Mouse (Mus musculus): ENCODE results near the gene B3galt4. TPM values are rescaled to one million over a fixed set of nuclear protein-coding genes. Genes with fewer than 3 reads are reported as not detected.
"Not testable (repeated sequence)": the region's sequence is repeated elsewhere in the genome, so short reads cannot be mapped to it uniquely, and the experiment has no call there.

Gene B3galt4
- 2.3 and 2.6 TPM in 2 replicates for polyA plus RNA-seq (2014; fragmentation: Nextera tagmentation; extraction: Ambion mirVana)

DNA sequence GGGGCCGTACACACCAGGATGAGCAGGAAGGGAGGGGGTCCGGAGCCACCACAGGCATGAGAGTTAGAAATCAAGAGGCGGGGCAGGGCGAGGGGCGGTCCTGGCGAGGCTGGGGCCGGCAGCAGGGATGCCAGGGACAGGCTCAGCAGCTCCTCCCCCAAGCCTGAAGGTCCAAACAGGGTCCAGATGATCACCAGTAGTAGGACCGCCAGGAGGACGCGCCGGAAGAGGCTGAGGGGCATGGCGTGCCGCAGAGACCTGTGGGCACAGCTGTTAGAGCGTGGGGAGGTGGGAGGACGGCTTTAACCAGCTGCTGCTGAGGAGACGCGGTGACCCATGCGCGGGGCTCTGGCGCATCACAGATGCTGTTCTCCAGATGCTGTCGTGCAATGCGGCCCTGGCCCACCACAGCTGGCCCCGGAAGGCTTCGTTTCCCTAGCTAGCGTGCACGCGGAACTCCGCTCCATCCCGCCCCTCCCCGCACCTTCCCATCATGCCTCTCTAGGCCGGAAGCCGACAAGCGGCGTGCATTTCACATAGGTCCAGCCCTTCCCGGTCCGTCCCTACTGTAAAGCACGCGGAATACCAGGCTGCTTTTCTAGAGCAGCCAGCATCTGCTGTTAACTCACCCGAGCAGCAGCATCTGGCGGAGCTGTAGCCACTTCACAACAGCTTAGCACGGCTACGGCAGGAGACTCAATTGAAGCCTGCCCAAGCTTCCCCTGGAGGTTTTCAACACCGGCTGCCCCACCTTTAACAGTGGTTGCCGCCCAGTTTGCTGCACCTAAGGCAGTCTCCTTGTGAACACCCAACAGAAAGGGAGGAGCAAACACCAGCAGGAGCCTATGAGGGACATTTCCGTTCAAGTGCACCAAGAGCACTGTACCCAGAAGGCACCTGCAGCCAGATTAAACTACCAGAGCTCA lies at the start of gene B3galt4:
TSS of gene B3galt4 (minus strand) at position 468 of the 926 bp plus-strand sequence.
- TF ChIP-seq CTCF (IDR thresholded peaks at IDR 0.05; ENCODE audit: low read depth): peak; percentile 21; the same call in 1 of the 2 replicates
- Histone ChIP-seq H3K27me3 (ENCODE audit: insufficient read depth, low read length) (no peaks in the 10 kb centered on the region), H3K9ac (peak within 1 kb of the TSS; percentile 99), H3K9me3 (ENCODE audit: low read depth, low read length) (no peaks in the 10 kb centered on the region), H3K4me1 (ENCODE audit: insufficient read depth) (peaks cover 24% of the 10 kb centered on the region; the same call in 1 of the 2 replicates), H3K36me3 (ENCODE audit: insufficient read depth) (peaks cover 66% of the 10 kb centered on the region), H3K27ac (ENCODE audit: low read depth) (peak within 1 kb of the TSS; percentile 85), H3K4me3 (ENCODE audit: low read depth, low read length) (peak within 1 kb of the TSS; percentile 40), H3K4me2 (peak within 1 kb of the TSS; percentile 100)
- DNase-seq (peak; percentile 92), ATAC-seq (ENCODE audit: insufficient read depth) (peak; percentile 83)
- WGBS: under 1% methylated on average over 45 of the region's 45 CpGs

DNA sequence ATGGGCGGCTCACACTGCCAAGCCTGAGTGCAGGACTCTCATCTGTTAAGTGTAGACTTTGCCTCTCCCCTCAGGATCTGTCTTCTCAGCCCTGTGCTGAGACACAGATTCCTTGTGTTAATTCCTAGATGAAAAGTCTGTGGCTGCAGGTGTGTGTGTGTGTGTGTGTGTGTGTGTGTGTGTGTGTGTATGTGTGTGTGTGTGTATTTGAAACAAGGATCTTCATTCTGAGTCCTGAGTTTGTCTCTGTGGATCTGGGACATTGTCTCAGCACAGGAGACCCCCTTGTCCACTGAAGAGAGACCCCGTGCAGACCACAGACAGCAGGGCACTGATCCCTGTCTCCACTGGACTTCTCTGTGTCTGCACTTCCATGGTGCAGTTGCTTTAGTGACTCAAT lies 49.5 kb upstream of the B3galt4 start:
- H3K4me2 ChIP-seq; H3K9me3 ChIP-seq (ENCODE audit: low read depth, low read length); H3K4me1 ChIP-seq (ENCODE audit: insufficient read depth); H3K9ac ChIP-seq; ATAC-seq (ENCODE audit: insufficient read depth); H3K36me3 ChIP-seq (ENCODE audit: insufficient read depth); DNase-seq; H3K27ac ChIP-seq (ENCODE audit: low read depth): not testable (repeated sequence)
- H3K27me3 ChIP-seq (ENCODE audit: insufficient read depth, low read length): peaks cover 22% of the 10 kb centered on the region
- 42% methylated on average over 2 of the region's 2 CpGs for WGBS
- H3K4me3 ChIP-seq (ENCODE audit: low read depth, low read length): peak overlapping the region; percentile 52; the same call in 1 of the 2 replicates

DNA sequence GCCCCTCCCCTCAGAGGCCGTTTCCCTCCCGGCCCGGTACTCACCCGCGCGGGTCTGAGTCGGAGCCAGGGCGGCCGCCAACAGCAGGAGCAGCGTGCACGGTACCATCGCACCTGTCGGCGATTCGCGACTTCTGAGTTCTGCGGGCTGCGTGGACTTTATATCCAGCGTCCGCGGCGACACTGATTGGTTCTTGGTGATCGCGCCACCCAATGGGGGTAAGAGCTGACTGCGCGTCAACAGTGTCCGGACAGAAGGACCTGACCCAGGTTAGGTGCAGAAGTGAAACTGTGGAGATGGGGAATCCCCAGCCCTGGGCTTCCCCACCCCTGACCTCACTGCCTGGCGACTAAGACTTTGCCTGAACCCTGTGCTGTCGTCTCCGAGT lies 48.9 kb upstream of the B3galt4 start, which contains the start of gene H2-K1:
TSS of gene H2-K1 (minus strand) at position 198 of the 388 bp plus-strand sequence.
- H3K9ac ChIP-seq: peak within 1 kb of the TSS; percentile 53
- peak within 1 kb of the TSS; percentile 52 for H3K4me3 ChIP-seq (ENCODE audit: low read depth, low read length)
- DNase-seq (peak; percentile 83), ATAC-seq (ENCODE audit: insufficient read depth) (peak; percentile 83)
- no peaks in the 10 kb centered on the region for H3K9me3 ChIP-seq (ENCODE audit: low read depth, low read length)
- WGBS: 1% methylated on average over 28 of the region's 30 CpGs
- peak within 1 kb of the TSS; percentile 93 for H3K4me2 ChIP-seq
- TF ChIP-seq CTCF (IDR thresholded peaks at IDR 0.05; ENCODE audit: low read depth): no peak
- H3K36me3 ChIP-seq (ENCODE audit: insufficient read depth): no peaks in the 10 kb centered on the region
- H3K27ac ChIP-seq (ENCODE audit: low read depth): no peak within 1 kb of the TSS
- peaks cover 22% of the 10 kb centered on the region for H3K27me3 ChIP-seq (ENCODE audit: insufficient read depth, low read length)
- no peaks in the 10 kb centered on the region for H3K4me1 ChIP-seq (ENCODE audit: insufficient read depth)

DNA sequence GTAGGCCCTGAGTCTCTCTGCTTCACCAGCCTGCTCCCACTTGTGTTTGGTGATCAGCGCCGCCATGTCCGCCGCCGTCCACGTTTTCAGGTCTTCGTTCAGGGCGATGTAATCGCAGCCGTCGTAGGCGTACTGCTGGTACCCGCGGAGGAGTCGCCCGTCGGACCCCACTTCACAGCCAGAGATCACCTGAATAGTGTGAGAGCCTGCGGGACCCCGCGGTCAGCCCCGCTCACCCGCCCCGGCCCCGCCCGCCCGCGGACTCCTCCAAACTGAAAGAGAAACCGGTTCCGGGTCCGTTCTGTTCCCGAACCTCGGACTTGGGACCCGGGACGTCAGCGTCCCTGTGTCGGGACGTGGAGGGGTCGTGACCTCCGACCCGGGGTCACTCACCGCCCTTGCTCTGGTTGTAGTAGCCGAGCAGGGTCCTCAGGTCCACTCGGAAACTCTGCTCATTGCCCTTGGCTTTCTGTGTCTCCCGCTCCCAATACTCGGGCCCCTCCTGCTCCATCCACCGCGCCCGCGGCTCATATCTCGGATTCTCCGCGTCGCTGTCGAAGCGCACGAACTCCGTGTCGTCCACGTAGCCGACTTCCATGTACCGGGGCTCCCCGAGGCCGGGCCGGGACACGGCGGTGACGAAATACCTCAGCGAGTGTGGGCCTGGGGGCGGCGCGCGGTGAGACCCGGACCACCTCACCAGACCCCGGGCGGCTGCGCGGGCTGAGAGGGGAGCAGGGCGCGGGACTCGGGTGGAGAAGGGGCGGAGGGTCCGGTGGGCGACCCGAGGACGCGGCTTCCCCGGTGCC lies 48.3 kb upstream of the B3galt4 start:
- WGBS: 2% methylated on average over 86 of the region's 87 CpGs
- peak overlapping the region; percentile 93 for H3K4me2 ChIP-seq
- no peaks in the 10 kb centered on the region for H3K36me3 ChIP-seq (ENCODE audit: insufficient read depth)
- H3K9ac ChIP-seq: peak overlapping the region; percentile 53
- peak; percentile 31; the same call in 1 of the 2 replicates for ATAC-seq (ENCODE audit: insufficient read depth)
- H3K27me3 ChIP-seq (ENCODE audit: insufficient read depth, low read length): peaks cover 22% of the 10 kb centered on the region
- H3K27ac ChIP-seq (ENCODE audit: low read depth): no peak overlapping the region
- peak; percentile 11 for DNase-seq
- no peaks in the 10 kb centered on the region for H3K4me1 ChIP-seq (ENCODE audit: insufficient read depth)
- H3K4me3 ChIP-seq (ENCODE audit: low read depth, low read length): peak overlapping the region; percentile 52
- no peak for TF ChIP-seq CTCF (IDR thresholded peaks at IDR 0.05; ENCODE audit: low read depth)
- no peaks in the 10 kb centered on the region for H3K9me3 ChIP-seq (ENCODE audit: low read depth, low read length)

DNA sequence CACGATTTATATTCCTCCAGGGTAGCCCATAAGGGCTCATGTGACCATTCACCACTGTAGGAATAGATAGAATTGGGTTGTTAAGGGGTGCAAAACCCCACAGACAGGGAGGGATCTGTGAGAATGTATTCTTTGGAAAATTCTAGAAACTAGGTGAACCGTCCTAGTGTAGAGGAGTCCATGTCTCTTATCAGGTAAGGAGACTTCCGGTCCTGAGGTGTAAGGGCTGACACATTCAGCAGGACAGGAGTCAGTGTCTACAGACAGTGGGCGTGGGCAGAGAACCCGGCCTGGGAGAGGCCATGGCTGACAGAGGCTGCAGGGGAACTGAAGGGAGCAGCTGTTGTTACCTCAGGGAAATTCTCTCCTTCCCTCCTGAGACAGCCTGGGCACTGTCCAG lies 47.4 kb upstream of the B3galt4 start:
- not testable (repeated sequence) for H3K4me2 ChIP-seq; H3K9me3 ChIP-seq (ENCODE audit: low read depth, low read length); H3K36me3 ChIP-seq (ENCODE audit: insufficient read depth); DNase-seq; ATAC-seq (ENCODE audit: insufficient read depth); H3K4me1 ChIP-seq (ENCODE audit: insufficient read depth); H3K4me3 ChIP-seq (ENCODE audit: low read depth, low read length); H3K9ac ChIP-seq; H3K27ac ChIP-seq (ENCODE audit: low read depth)
- 35% methylated on average over 5 of the region's 5 CpGs for WGBS
- peaks cover 22% of the 10 kb centered on the region for H3K27me3 ChIP-seq (ENCODE audit: insufficient read depth, low read length)

DNA sequence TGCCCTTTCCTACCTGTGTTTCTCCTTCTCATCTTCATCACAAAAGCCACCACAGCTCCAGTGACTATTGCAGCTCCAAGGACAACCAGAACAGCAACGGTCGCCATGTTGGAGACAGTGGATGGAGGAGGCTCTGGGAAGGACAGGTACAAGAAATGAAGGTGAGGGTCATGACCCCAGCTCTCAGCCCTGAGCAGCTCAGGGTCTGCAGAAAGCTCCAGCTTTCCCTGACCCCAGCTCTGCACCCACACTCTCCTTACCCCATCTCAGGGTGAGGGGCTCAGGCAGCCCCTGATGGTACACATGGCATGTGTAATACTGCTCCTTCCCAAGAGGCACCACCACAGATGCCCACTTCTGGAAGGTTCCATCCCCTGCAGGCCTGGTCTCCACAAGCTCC lies 45.7 kb upstream of the B3galt4 start:
- H3K9me3 ChIP-seq (ENCODE audit: low read depth, low read length); H3K4me1 ChIP-seq (ENCODE audit: insufficient read depth); H3K4me3 ChIP-seq (ENCODE audit: low read depth, low read length); DNase-seq; ATAC-seq (ENCODE audit: insufficient read depth); H3K9ac ChIP-seq; H3K27ac ChIP-seq (ENCODE audit: low read depth); H3K36me3 ChIP-seq (ENCODE audit: insufficient read depth); H3K4me2 ChIP-seq: not testable (repeated sequence)
- peaks cover 22% of the 10 kb centered on the region for H3K27me3 ChIP-seq (ENCODE audit: insufficient read depth, low read length)
- WGBS: 94% methylated on average over 2 of the region's 2 CpGs

DNA sequence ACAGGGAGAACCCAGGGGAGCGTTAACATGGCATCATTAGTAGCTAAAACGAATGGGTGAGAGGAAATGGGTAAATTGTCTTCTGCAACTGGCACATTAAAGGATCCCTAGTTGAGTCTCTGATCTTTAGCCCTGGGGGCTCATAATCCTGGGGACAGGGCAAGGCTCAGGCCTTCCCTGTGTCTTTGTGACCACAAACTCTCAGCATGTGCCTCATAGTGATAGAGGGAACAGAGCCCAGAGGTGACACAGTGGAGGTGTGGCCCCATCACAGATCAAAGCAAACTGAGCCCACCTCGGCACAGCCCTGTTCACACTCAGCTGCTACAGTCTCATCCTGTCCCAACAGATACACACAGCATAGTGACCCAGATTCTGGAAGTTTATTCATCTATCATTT lies 44.4 kb upstream of the B3galt4 start:
- peaks cover 19% of the 10 kb centered on the region for H3K27me3 ChIP-seq (ENCODE audit: insufficient read depth, low read length)
- no peaks in the 10 kb centered on the region for H3K36me3 ChIP-seq (ENCODE audit: insufficient read depth)
- DNase-seq (no peak), ATAC-seq (ENCODE audit: insufficient read depth) (no peak)
- H3K4me1 ChIP-seq (ENCODE audit: insufficient read depth): no peaks in the 10 kb centered on the region
- H3K9me3 ChIP-seq (ENCODE audit: low read depth, low read length): no peaks in the 10 kb centered on the region
- H3K9ac ChIP-seq: no peak overlapping the region
- H3K27ac ChIP-seq (ENCODE audit: low read depth): no peak overlapping the region
- H3K4me3 ChIP-seq (ENCODE audit: low read depth, low read length): no peak overlapping the region
- H3K4me2 ChIP-seq: no peak overlapping the region
- no peak for TF ChIP-seq CTCF (IDR thresholded peaks at IDR 0.05; ENCODE audit: low read depth)
- 43% methylated on average over 3 of the region's 3 CpGs for WGBS

Measured in lung, embryonic 14.5 days (tissue).